Mouse (Mus musculus) sigmoid colon, adult 10 weeks (tissue): ENCODE data around the gene Napa. TPM values are rescaled to one million over a fixed set of nuclear protein-coding genes. Genes with fewer than 3 reads are reported as not detected.

ENCODE experiments used
- polyA plus RNA-seq: library from polyadenylated mRNA; stranded (reverse); fragments of 350-450 nt; fragmentation: Illumina TruSeq; extraction: RNeasy Lipid Tissue Mini Kit (QIAGEN cat#74804); gene quantifications from one replicate; pipeline ENCODE4 v1.2.3, GENCODE M21; 2014; ENCODE audit warnings: low read depth, low replicate concordance

Gene Napa
- 16.1 TPM for polyA plus RNA-seq

GRCm38 (mm10) chr7:16098021-16099017, at the start of gene Napa:
Napa (plus strand) TSS chr7:16098458.

GRCm38 (mm10) chr7:16061219-16062098, 36.8 kb upstream of the Napa start, which contains the start of gene Zfp541:
Zfp541 (plus strand) TSS chr7:16061814.

GRCm38 (mm10) chr7:16119569-16120261, 21.5 kb downstream of the Napa start, which contains the start of gene Kptn:
Kptn (plus strand) TSS chr7:16119895.

GRCm38 (mm10) chr7:16129421-16129845, 31.2 kb downstream of the Napa start, which contains the start of gene Slc8a2:
Slc8a2 (plus strand) TSS chr7:16129826.

Other genes with a start within 250 kb of the Napa start
- not detected for gene Crx, start 218.5 kb upstream of the Napa start, polyA plus RNA-seq
- not detected for gene Crxos, start 215.8 kb upstream of the Napa start, polyA plus RNA-seq
- 3.3 TPM for gene Selenow, start 176.1 kb upstream of the Napa start, polyA plus RNA-seq
- 11.6 TPM for gene Nop53, start 152.4 kb upstream of the Napa start, polyA plus RNA-seq
- gene Ehd2, start 130.9 kb upstream of the Napa start, polyA plus RNA-seq: 14.9 TPM
- 0.76 TPM for gene Bicra, start 50.5 kb upstream of the Napa start, polyA plus RNA-seq
- gene Zfp541, start 36.6 kb upstream of the Napa start, polyA plus RNA-seq: not detected
- 9.7 TPM for gene Kptn, start 21.4 kb downstream of the Napa start, polyA plus RNA-seq
- 0.13 TPM for gene Slc8a2, start 31.4 kb downstream of the Napa start, polyA plus RNA-seq
- 0.85 TPM for gene Meis3, start 76.6 kb downstream of the Napa start, polyA plus RNA-seq
- 0.35 TPM for gene Dhx34, start 123.6 kb downstream of the Napa start, polyA plus RNA-seq
- 0.32 TPM for gene C5ar2, start 145.7 kb downstream of the Napa start, polyA plus RNA-seq
- gene C5ar1, start 161.1 kb downstream of the Napa start, polyA plus RNA-seq: 2.3 TPM
- gene Inafm1, start 175.2 kb downstream of the Napa start, polyA plus RNA-seq: 7.4 TPM
- gene Ccdc9, start 188.3 kb downstream of the Napa start, polyA plus RNA-seq: 44.9 TPM
- gene Bbc3, start 209.9 kb downstream of the Napa start, polyA plus RNA-seq: not detected